Mouse (Mus musculus) common myeloid progenitor, adult 5-6 weeks (primary cell): Measurements from ENCODE around the gene Atg16l2. TPM values are rescaled to one million over a fixed set of nuclear protein-coding genes. Genes with fewer than 3 reads are reported as not detected.

Experiments used
- ATAC-seq: replicated peaks from 2 replicates; pipeline ENCODE4 v1.8.0; 2016; ENCODE audit warnings: low read depth, mild to moderate bottlenecking, moderate TSS enrichment, inconsistent platforms; ENCODE audit not compliant: poor library complexity, severe bottlenecking
- total RNA-seq: library from RNA; stranded (forward); fragments of 200-1000, 187-1606 nt; gene quantifications from 2 replicates; pipeline ENCODE4 v1.2.3, GENCODE M21; 2017

Atg16l2 gene
- total RNA-seq, 1 experiment from 2014 or later, result 11.3 TPM

- no peak for ATAC-seq
Observed at GRCm38 (mm10) chr7:101236712-101237473, 65.2 kb downstream of the Atg16l2 start.

- ATAC-seq, result no peak
Observed at GRCm38 (mm10) chr7:101232716-101233115, 69.3 kb downstream of the Atg16l2 start.

- no peak for ATAC-seq
Observed at GRCm38 (mm10) chr7:101231458-101231857, 70.6 kb downstream of the Atg16l2 start.

- no peak for ATAC-seq
Observed at GRCm38 (mm10) chr7:101229336-101229735, 72.7 kb downstream of the Atg16l2 start.

GRCm38 (mm10) chr7:101223501-101223900 is 78.5 kb downstream of the Atg16l2 start:
- no peak for ATAC-seq

- no peak for ATAC-seq
Observed at GRCm38 (mm10) chr7:101216724-101217123, 85.3 kb downstream of the Atg16l2 start.

- no peak for ATAC-seq
Observed at GRCm38 (mm10) chr7:101213515-101214263, 88.4 kb downstream of the Atg16l2 start.

Other genes starting within 250 kb of the Atg16l2 start
- 43.4 and 85.4 TPM in 2 replicates for gene Fchsd2, start 209.4 kb downstream of the Atg16l2 start, total RNA-seq
- 66.4 and 70.4 TPM in 2 replicates for gene Stard10, start 14.8 kb upstream of the Atg16l2 start, total RNA-seq
- gene Arap1, start 45.8 kb upstream of the Atg16l2 start, total RNA-seq, result 97.4 and 98.9 TPM in 2 replicates
- gene Gm45837, start 108.6 kb upstream of the Atg16l2 start, total RNA-seq, result 6.5 TPM in 1 of 2 replicates, not detected in the other
- 1.7 and 7.0 TPM in 2 replicates for gene Pde2a, start 119.4 kb upstream of the Atg16l2 start, total RNA-seq